Mouse (Mus musculus) intestine, postnatal 0 days (tissue): ENCODE measurements at regions not wholly inside any gene's neighbourhood (a gene's known extent, or its start where the extent isn't known, plus 50 kb on each side); places are given as distances from the start of the nearest gene placed in this dataset.
A peak's percentile ranks its signal among the peaks of the same experiment; 100 is the strongest.

Experiments
- ATAC-seq: fragments of 200-750 bp; cut with Nextera tagmentation; 2 replicates; pipeline ENCODE4 v1.8.0; 2017; ENCODE audit warnings: mild to moderate bottlenecking, moderate TSS enrichment, moderate library complexity
- H3K27ac ChIP-seq: fragments of 300-500 bp; sonication (generic); 2 replicates; pipeline ENCODE4 v1.5.1; 2014; ENCODE audit warnings: mild to moderate bottlenecking, low read depth, low read length, moderate library complexity
- H3K27me3 ChIP-seq: fragments of 300-500 bp; sonication (generic); replicated peaks from 2 replicates; pipeline ENCODE4 v1.6.1; 2014; ENCODE audit warnings: low read length, mixed read lengths; ENCODE audit not compliant: control insufficient read depth, insufficient read depth
- H3K36me3 ChIP-seq: fragments of 300-500 bp; sonication (generic); 2 replicates; pipeline ENCODE4 v1.6.1; 2014; ENCODE audit warnings: mild to moderate bottlenecking, moderate library complexity; ENCODE audit not compliant: control insufficient read depth, insufficient read depth
- H3K4me1 ChIP-seq: fragments of 300-500 bp; sonication (generic); replicated peaks from 2 replicates; pipeline ENCODE4 v1.6.1; 2014; ENCODE audit warnings: antibody characterized with exemption, low read length, mixed read lengths; ENCODE audit not compliant: control insufficient read depth, insufficient read depth
- H3K4me2 ChIP-seq: fragments of 300-500 bp; sonication (generic); replicated peaks from 2 replicates; pipeline ENCODE4 v1.6.1; 2014; ENCODE audit warnings: low read depth, mild to moderate bottlenecking, moderate library complexity
- H3K4me3 ChIP-seq: fragments of 300-500 bp; sonication (generic); 2 replicates; pipeline ENCODE4 v1.5.1; 2014; ENCODE audit warnings: low read depth, low read length
- H3K9ac ChIP-seq: fragments of 300-500 bp; sonication (generic); 2 replicates; pipeline ENCODE4 v1.6.1; 2014; ENCODE audit warnings: mild to moderate bottlenecking, low read depth, low read length
- H3K9me3 ChIP-seq: fragments of 300-500 bp; sonication (generic); 2 replicates; pipeline ENCODE4 v1.6.1; 2016; ENCODE audit warnings: mixed run types; ENCODE audit not compliant: control insufficient read depth
- CTCF ChIP-seq: sonication (generic); IDR thresholded peaks from 2 replicates; pipeline ENCODE4 v1.5.1; 2016; ENCODE audit warnings: low read depth, mild to moderate bottlenecking, control low read depth, antibody characterized with exemption, moderate library complexity
- WGBS: fragments of 180-500 bp; shearing (Covaris S2); extraction: QIAGEN DNeasy Blood & Tissue Kit; methylation state at CpG from one replicate; pipeline ENCODE4 v1.1.7; 2014; 5-methylcytosine and 5-hydroxymethylcytosine counted together

GRCm38 (mm10) chr1:18359951-18360731 lies 95.2 kb upstream of the Defb41 start:
- Histone ChIP-seq H3K4me1 (no peaks in the 10 kb centered on the region), H3K27ac (no peak overlapping the region), H3K4me2 (no peak overlapping the region), H3K4me3 (no peak overlapping the region), H3K27me3 (no peaks in the 10 kb centered on the region), H3K36me3 (no peaks in the 10 kb centered on the region), H3K9me3 (no peaks in the 10 kb centered on the region), H3K9ac (no peak overlapping the region)
- peak; percentile 67 for TF ChIP-seq CTCF
- WGBS, result 57% methylated on average over 9 of the region's 9 CpGs
- no peak for ATAC-seq

- TF ChIP-seq CTCF, result no peak
- Histone ChIP-seq H3K27me3 (no peaks in the 10 kb centered on the region), H3K9me3 (no peaks in the 10 kb centered on the region), H3K9ac (no peak overlapping the region), H3K27ac (no peak overlapping the region), H3K4me3 (no peak overlapping the region), H3K4me2 (no peak overlapping the region), H3K4me1 (no peaks in the 10 kb centered on the region), H3K36me3 (no peaks in the 10 kb centered on the region)
- 97% methylated on average over 1 of the region's 1 CpGs for WGBS
- ATAC-seq, result no peak
These were observed 73.9 kb upstream of the Defb41 start for GRCm38 (mm10) chr1:18338871-18339270.
